Mouse (Mus musculus) MEL (cell line): ENCODE data around the gene Dydc2. TPM values are rescaled to one million over a fixed set of nuclear protein-coding genes. Genes with fewer than 3 reads are reported as not detected.

Experiments used
- DNase-seq: peaks from one replicate; pipeline ENCODE4 v3.0.0; 2011; ENCODE audit warnings: low read depth, low spot score
- H3K27ac ChIP-seq: 2 replicates; pipeline ENCODE4 v1.5.1; 2012; ENCODE audit warnings: low read depth, mild to moderate bottlenecking, control low read depth, low read length, moderate library complexity; ENCODE audit not compliant: control insufficient read depth
- H3K27me3 ChIP-seq, 2 experiments: fragments of 150-350 bp in 1 of 2; sonication (generic) in 1 of 2; 2 replicates each; pipeline ENCODE4 v1.6.1; 2012; ENCODE audit warnings: low read length in 2 of 2, mild to moderate bottlenecking in 2 of 2, improper control_type of control experiment in 1 of 2, moderate library complexity in 1 of 2; ENCODE audit not compliant: insufficient read depth in 2 of 2, control insufficient read depth in 1 of 2
- H3K36me3 ChIP-seq, 2 experiments: 2 replicates each; pipeline ENCODE4 v1.6.1; 2012 to 2014; ENCODE audit warnings: low read length in 2 of 2, improper control_type of control experiment in 1 of 2, inconsistent platforms in 1 of 2, mild to moderate bottlenecking in 1 of 2; ENCODE audit not compliant: insufficient read depth in 2 of 2, control insufficient read depth in 1 of 2
- H3K4me1 ChIP-seq, 2 experiments: fragments of 150-350 bp in 1 of 2; sonication (generic) in 1 of 2; 2 replicates each; pipeline ENCODE4 v1.6.1; 2012; ENCODE audit warnings: low read length in 2 of 2, improper control_type of control experiment in 1 of 2, mild to moderate bottlenecking in 1 of 2; ENCODE audit not compliant: insufficient read depth in 2 of 2, control insufficient read depth in 1 of 2
- H3K4me3 ChIP-seq, 2 experiments: fragments of 150-350 bp in 1 of 2; sonication (generic) in 1 of 2; 2 replicates each; pipeline ENCODE4 v1.5.1; 2012; ENCODE audit warnings: low read depth in 2 of 2, low read length in 2 of 2, mild to moderate bottlenecking in 2 of 2, moderate library complexity in 2 of 2, control low read depth in 1 of 2, improper control_type of control experiment in 1 of 2; ENCODE audit not compliant: control insufficient read depth in 1 of 2, insufficient read depth in 1 of 2
- H3K79me2 ChIP-seq: 2 replicates; pipeline ENCODE4 v1.6.1; 2012; ENCODE audit warnings: mild to moderate bottlenecking, low read length, moderate library complexity; ENCODE audit not compliant: control insufficient read depth, poor library complexity, insufficient read depth
- H3K9ac ChIP-seq: 2 replicates; pipeline ENCODE4 v1.6.1; 2012; ENCODE audit warnings: low read depth, mild to moderate bottlenecking, control low read depth, low read length, moderate library complexity; ENCODE audit not compliant: control insufficient read depth, poor library complexity, severe bottlenecking
- H3K9me3 ChIP-seq: fragments of 150-350 bp; sonication (generic); replicated peaks from 2 replicates; pipeline ENCODE4 v1.6.1; 2012; ENCODE audit warnings: mild to moderate bottlenecking, low read length, improper control_type of control experiment, moderate library complexity; ENCODE audit not compliant: insufficient read depth
- BHLHE40 ChIP-seq: IDR thresholded peaks from 2 replicates; pipeline ENCODE4 v1.6.1; 2012; ENCODE audit warnings: low read depth, mild to moderate bottlenecking, inconsistent platforms, low read length, improper control_type of control experiment, borderline replicate concordance
- CHD2 ChIP-seq: IDR thresholded peaks from 2 replicates; pipeline ENCODE4 v1.6.1; 2011; ENCODE audit warnings: low read length, improper control_type of control experiment
- CTCF ChIP-seq, 3 experiments: IDR thresholded peaks in 2 of 3; conservative IDR thresholded peaks in 1 of 3; 2 replicates each; pipeline ENCODE4 v1.5.1; 2011 to 2012; ENCODE audit warnings: low read length in 3 of 3, low read depth in 2 of 3, mild to moderate bottlenecking in 2 of 3, improper control_type of control experiment in 1 of 3, inconsistent platforms in 1 of 3, mixed read lengths in 1 of 3, moderate library complexity in 1 of 3; ENCODE audit not compliant: control insufficient read depth in 1 of 3, insufficient read depth in 1 of 3, poor library complexity in 1 of 3, severe bottlenecking in 1 of 3
- E2F4 ChIP-seq: IDR thresholded peaks from 2 replicates; pipeline ENCODE4 v1.6.1; 2011; ENCODE audit warnings: low read depth, low read length, improper control_type of control experiment, borderline replicate concordance
- ETS1 ChIP-seq: IDR thresholded peaks from 2 replicates; pipeline ENCODE4 v1.6.1; 2012; ENCODE audit warnings: low read depth, mild to moderate bottlenecking, inconsistent platforms, low read length, improper control_type of control experiment, moderate library complexity
- GABPA ChIP-seq: IDR thresholded peaks from 2 replicates; pipeline ENCODE4 v1.6.1; 2012; ENCODE audit warnings: low read depth, mild to moderate bottlenecking, inconsistent platforms, low read length, improper control_type of control experiment, moderate library complexity
- MAZ ChIP-seq: IDR thresholded peaks from 2 replicates; pipeline ENCODE4 v1.6.1; 2012; ENCODE audit warnings: low read depth, mild to moderate bottlenecking, inconsistent platforms, low read length, improper control_type of control experiment
- MEF2A ChIP-seq: IDR thresholded peaks from 2 replicates; pipeline ENCODE4 v1.6.1; 2014; ENCODE audit warnings: low read depth, mild to moderate bottlenecking, inconsistent platforms, low read length, improper control_type of control experiment; ENCODE audit not compliant: poor library complexity, insufficient replicate concordance, severe bottlenecking; ENCODE audit errors: extremely low read depth
- MXI1 ChIP-seq: IDR thresholded peaks from 2 replicates; pipeline ENCODE4 v1.6.1; 2011; ENCODE audit warnings: mild to moderate bottlenecking, low read depth, low read length, improper control_type of control experiment
- MYC ChIP-seq: IDR thresholded peaks from 2 replicates; pipeline ENCODE4 v1.6.1; 2011; ENCODE audit warnings: low read depth, mild to moderate bottlenecking, low read length, improper control_type of control experiment, moderate library complexity
- POLR2A ChIP-seq, 2 experiments: IDR thresholded peaks; 2 replicates each; pipeline ENCODE4 v1.6.1; 2011 to 2012; ENCODE audit warnings: low read length in 2 of 2, mild to moderate bottlenecking in 2 of 2, control low read depth in 1 of 2, improper control_type of control experiment in 1 of 2, low read depth in 1 of 2, moderate library complexity in 1 of 2; ENCODE audit not compliant: control insufficient read depth in 1 of 2, insufficient read depth in 1 of 2, poor library complexity in 1 of 2
- POLR2AphosphoS2 ChIP-seq: IDR thresholded peaks from 2 replicates; pipeline ENCODE4 v1.6.1; 2011; ENCODE audit warnings: low read length, improper control_type of control experiment
- POLR2AphosphoS5 ChIP-seq: IDR thresholded peaks from 2 replicates; pipeline ENCODE4 v1.6.1; 2012; ENCODE audit warnings: low read depth, borderline replicate concordance, mild to moderate bottlenecking, inconsistent platforms, low read length, moderate library complexity, mixed read lengths
- SIN3A ChIP-seq: IDR thresholded peaks from 2 replicates; pipeline ENCODE4 v1.6.1; 2012; ENCODE audit warnings: low read length, improper control_type of control experiment, inconsistent platforms
- USF1 ChIP-seq: IDR thresholded peaks from 2 replicates; pipeline ENCODE4 v1.6.1; 2014; ENCODE audit warnings: low read depth, mild to moderate bottlenecking, inconsistent platforms, low read length, improper control_type of control experiment, moderate library complexity
- USF2 ChIP-seq, 2 experiments: IDR thresholded peaks; 2 replicates each; pipeline ENCODE4 v1.6.1; 2011 to 2012; ENCODE audit warnings: improper control_type of control experiment in 2 of 2, low read length in 2 of 2, borderline replicate concordance in 1 of 2, inconsistent platforms in 1 of 2, low read depth in 1 of 2, mild to moderate bottlenecking in 1 of 2; ENCODE audit not compliant: insufficient read depth in 1 of 2
- ZC3H11A ChIP-seq: IDR thresholded peaks from 2 replicates; pipeline ENCODE4 v1.6.1; 2012; ENCODE audit warnings: low read depth, mild to moderate bottlenecking, inconsistent platforms, low read length, improper control_type of control experiment
- ZKSCAN1 ChIP-seq: IDR thresholded peaks from 2 replicates; pipeline ENCODE4 v1.6.1; 2012; ENCODE audit warnings: low read depth, mild to moderate bottlenecking, inconsistent platforms, low read length, improper control_type of control experiment, moderate library complexity
- polyA plus RNA-seq, 2 experiments: library from polyadenylated mRNA; stranded (reverse) in 1 of 2; unstranded in 1 of 2; fragments of >175 nt in 1 of 2; fragments of >200 nt in 1 of 2; gene quantifications; 2 replicates each; pipeline versions ENCODE4 v1.2.1 to v1.2.4; 2012; ENCODE audit warnings: low replicate concordance in 2 of 2, low read depth in 1 of 2; ENCODE audit not compliant: insufficient read length in 2 of 2, insufficient read depth in 1 of 2, missing spikeins in 1 of 2
- total RNA-seq: library from RNA; depleted of rRNA; stranded (reverse); fragments of 300-350 nt; gene quantifications from 2 replicates; pipeline ENCODE4 v1.2.3, GENCODE M21; 2012

The Dydc2 gene
- total and polyA plus RNA-seq, 3 experiments, result not detected

DNA sequence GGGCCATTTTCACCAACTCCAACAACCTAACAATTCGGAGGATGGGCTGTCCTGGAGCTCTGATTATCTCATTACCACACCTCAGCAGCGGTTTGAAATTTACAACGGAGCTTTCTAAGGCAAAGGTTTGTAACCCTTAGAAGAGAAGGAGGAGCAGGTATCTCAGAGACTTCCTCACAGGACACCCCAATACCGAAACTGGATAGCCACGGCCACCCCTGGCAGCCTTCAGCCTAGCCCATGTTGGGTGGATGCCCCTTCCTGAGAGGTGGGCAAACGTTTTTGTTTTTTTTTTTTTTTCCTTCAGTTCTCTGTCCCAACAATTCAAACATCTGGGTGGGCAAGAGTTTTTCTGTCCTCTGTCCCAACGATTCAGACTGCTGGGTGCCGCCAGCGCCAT, 55.9 kb downstream of the Dydc2 start:
- Histone ChIP-seq H3K27me3 (no peaks in the 10 kb centered on the region), H3K27ac (0 out of 2 replicates have a peak overlapping the region, but pooled peaks have one; percentile 5), H3K36me3 (peaks cover 0 to 20% of the 10 kb centered on the region in 2 experiments; a peak in 2 of 4 replicates), H3K79me2 (peaks cover 3% of the 10 kb centered on the region; the same call in 1 of the 2 replicates), H3K4me1 (peaks cover 8 to 26% of the 10 kb centered on the region in 2 experiments; a peak in 3 of 4 replicates), H3K9ac (peak overlapping the region; percentile 77), H3K9me3 (no peaks in the 10 kb centered on the region), H3K4me3 (peak overlapping the region; percentile 85 to 96)
- DNase-seq, result peak; percentile 36
- TF ChIP-seq POLR2AphosphoS2, result no peak
- TF ChIP-seq USF1, result no peak
- TF ChIP-seq MAZ, result peak; percentile 1; the same call in 1 of the 2 replicates
- no peak for TF ChIP-seq E2F4

DNA sequence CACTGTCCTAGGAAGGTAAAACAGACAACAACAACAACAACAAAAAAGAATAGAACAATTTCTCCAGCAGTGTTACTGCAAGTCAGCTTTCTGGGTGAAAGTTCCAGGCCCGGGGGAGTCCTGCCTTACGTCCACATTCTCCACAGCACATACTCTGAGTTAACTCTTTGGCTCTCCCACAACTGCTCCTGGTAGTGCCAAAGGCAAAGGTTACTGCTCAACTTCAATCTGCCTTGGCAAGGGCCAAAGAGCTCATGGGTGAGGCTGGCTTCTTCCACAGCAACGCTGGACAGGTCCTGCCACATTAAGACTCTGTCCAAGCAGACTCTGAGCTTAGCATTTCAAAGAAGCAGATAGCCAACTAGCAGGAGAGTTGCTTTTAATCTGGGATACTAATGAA, 57.1 kb downstream of the Dydc2 start:
- Histone ChIP-seq H3K36me3 (peaks cover 0 to 24% of the 10 kb centered on the region in 2 experiments; a peak in 2 of 4 replicates), H3K27ac (no peak overlapping the region), H3K27me3 (no peaks in the 10 kb centered on the region), H3K4me1 (peaks cover 19 to 29% of the 10 kb centered on the region in 2 experiments), H3K9me3 (no peaks in the 10 kb centered on the region), H3K79me2 (peaks cover 3% of the 10 kb centered on the region; the same call in 1 of the 2 replicates), H3K4me3 (no peak overlapping the region), H3K9ac (no peak overlapping the region)
- DNase-seq, result no peak
- TF ChIP-seq CHD2 (no peak), CTCF (IDR thresholded peaks at IDR 0.05 in 2 of 3, conservative IDR thresholded peaks at IDR 0.05 in 1 of 3; ENCODE audit: control insufficient read depth in 1 of 3, insufficient read depth in 1 of 3, low read depth in 2 of 3, low read length in 3 of 3, poor library complexity in 1 of 3, severe bottlenecking in 1 of 3) (no peak), ZKSCAN1 (no peak), ZC3H11A (no peak), POLR2AphosphoS5 (no peak), MYC (no peak), MXI1 (no peak), MEF2A (no peak), USF1 (no peak), MAZ (no peak), POLR2A (IDR thresholded peaks at IDR 0.05; ENCODE audit: control insufficient read depth in 1 of 2, insufficient read depth in 1 of 2, low read depth in 1 of 2, low read length in 2 of 2, poor library complexity in 1 of 2) (no peak), ETS1 (no peak), BHLHE40 (no peak), GABPA (no peak), E2F4 (no peak), USF2 (IDR thresholded peaks at IDR 0.05; ENCODE audit: borderline replicate concordance in 1 of 2, insufficient read depth in 1 of 2, low read depth in 1 of 2, low read length in 2 of 2) (no peak), SIN3A (no peak)
